Mouse (Mus musculus) small intestine, adult 2 months (tissue): ENCODE data around the gene Mdm4. TPM values are rescaled to one million over a fixed set of nuclear protein-coding genes. Genes with fewer than 3 reads are reported as not detected.

Source experiments
- H3K27ac ChIP-seq: fragments of 200-500 bp; 2 replicates; pipeline ENCODE4 v1.5.1; 2012; ENCODE audit warnings: low read depth, low read length, control low read depth, inconsistent platforms; ENCODE audit not compliant: insufficient read depth
- H3K27me3 ChIP-seq: fragments of 200-500 bp; 2 replicates; pipeline ENCODE4 v1.6.1; 2012; ENCODE audit warnings: mild to moderate bottlenecking, moderate library complexity, low read length, inconsistent platforms; ENCODE audit not compliant: control insufficient read depth, insufficient read depth
- H3K36me3 ChIP-seq: fragments of 200-500 bp; 2 replicates; pipeline ENCODE4 v1.6.1; 2012; ENCODE audit warnings: mild to moderate bottlenecking, low read length, control low read depth, inconsistent platforms; ENCODE audit not compliant: control insufficient read depth, insufficient read depth
- H3K4me1 ChIP-seq: fragments of 200-500 bp; 2 replicates; pipeline ENCODE4 v1.6.1; 2012; ENCODE audit warnings: low read length, inconsistent platforms, mixed read lengths; ENCODE audit not compliant: control insufficient read depth, insufficient read depth, insufficient read length
- H3K4me3 ChIP-seq: fragments of 200-500 bp; 2 replicates; pipeline ENCODE4 v1.5.1; 2012; ENCODE audit warnings: low read depth, mild to moderate bottlenecking, control low read depth, inconsistent platforms, low read length, moderate library complexity
- CTCF ChIP-seq: fragments of 200-500 bp; IDR thresholded peaks from 2 replicates; pipeline ENCODE4 v1.5.1; 2012; ENCODE audit warnings: low read depth, mild to moderate bottlenecking, control low read depth, inconsistent platforms, low read length, moderate library complexity, mixed read lengths; ENCODE audit not compliant: insufficient replicate concordance, insufficient read length; ENCODE audit errors: extremely low read depth
- POLR2A ChIP-seq: fragments of 200-500 bp; IDR thresholded peaks from 2 replicates; pipeline ENCODE4 v1.6.1; 2012; ENCODE audit warnings: low read depth, mild to moderate bottlenecking, control low read depth, inconsistent platforms, low read length, moderate library complexity
- WGBS: fragments of 180-500 bp; shearing (Covaris S2); methylation state at CpG from one replicate; pipeline ENCODE4 v1.1.7; 2018; 5-methylcytosine and 5-hydroxymethylcytosine counted together
- polyA plus RNA-seq: library from polyadenylated mRNA; depleted of rRNA; stranded (reverse); fragments of >200 nt; gene quantifications from 2 replicates; pipeline ENCODE4 v1.2.3, GENCODE M21; 2012; rRNA removed

Gene Mdm4
- polyA plus RNA-seq, 1 experiment: 11.2 TPM

GRCm38 (mm10) chr1:132909951-132910350, 120.4 kb downstream of the Mdm4 start:
- TF ChIP-seq CTCF: no peak
- no peak for TF ChIP-seq POLR2A
- no peak overlapping the region for H3K4me3 ChIP-seq
- no peak overlapping the region for H3K27ac ChIP-seq
- no peaks in the 10 kb centered on the region for H3K4me1 ChIP-seq
- no peaks in the 10 kb centered on the region for H3K36me3 ChIP-seq
- 84% methylated on average over 1 of the region's 1 CpGs for WGBS
- no peaks in the 10 kb centered on the region for H3K27me3 ChIP-seq

Other genes starting within 250 kb of the Mdm4 start
- 1.1 and 1.4 TPM in 2 replicates for gene Lrrn2, start 150.3 kb downstream of the Mdm4 start, polyA plus RNA-seq
- 13.2 and 23.9 TPM in 2 replicates for gene Pik3c2b, start 15.1 kb upstream of the Mdm4 start, polyA plus RNA-seq
- 26.7 and 43.3 TPM in 2 replicates for gene Ppp1r15b, start 100.6 kb upstream of the Mdm4 start, polyA plus RNA-seq
- gene Plekha6, start 133.6 kb upstream of the Mdm4 start, polyA plus RNA-seq: 37.1 and 104 TPM in 2 replicates